In the genomic region with DNA sequence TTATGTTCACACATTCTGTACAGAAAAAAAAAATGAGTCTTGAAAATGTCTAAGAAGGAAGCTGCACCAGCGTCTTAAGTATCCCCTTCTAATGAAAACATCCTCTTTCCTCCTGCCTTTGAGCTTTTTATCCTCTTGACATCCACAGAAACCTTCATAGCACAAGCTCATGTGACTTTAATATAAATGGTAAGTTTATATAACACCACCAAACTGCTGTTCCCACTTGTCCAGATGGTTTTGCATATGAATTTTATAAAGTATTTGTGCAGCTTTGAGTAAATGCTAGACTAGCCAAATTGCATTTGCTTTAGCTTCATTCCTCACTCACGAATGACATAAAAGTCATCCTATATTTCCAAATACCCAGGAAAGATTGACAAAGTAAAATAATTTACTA, we compare ENCODE assay signal across 25 mouse cellular contexts.
DNase-seq lines count a peak whose midpoint lies in the region; ATAC-seq and TF ChIP-seq lines count a peak whose summit lies in the region.
"Had no signal": no experiment of that assay in that cellular context is flagged by ENCODE, and none has a peak within 500 bp of the region (broad histone marks: within the 10 kb centered on the region; RNA-seq: fewer than 3 reads in every experiment).

No protein-coding gene starts in this region.

- 39% methylated on average over 2 of the region's 2 CpGs for WGBS in forebrain, embryonic 16.5 days
- 51% methylated on average over 2 of the region's 2 CpGs for WGBS in forebrain, embryonic 12.5 days

- H3K9ac ChIP-seq in forebrain, embryonic 16.5 days (replicated peaks; ENCODE audit: low read depth, low read length): no peak overlapping the region
- no peak overlapping the region for H3K9ac ChIP-seq in forebrain, embryonic 12.5 days
- H3K9ac ChIP-seq: forebrain, postnatal 0 days; heart, embryonic 13.5 days; hindbrain, embryonic 12.5 days; hindbrain, embryonic 15.5 days had no signal

- H3K27me3 ChIP-seq in forebrain, embryonic 16.5 days (replicated peaks; ENCODE audit: control insufficient read depth, insufficient read depth, low read length): no peaks in the 10 kb centered on the region
- H3K27me3 ChIP-seq in forebrain, embryonic 12.5 days: no peaks in the 10 kb centered on the region
- H3K27me3 ChIP-seq: CH12.LX; heart, embryonic 13.5 days; hindbrain, embryonic 12.5 days; hindbrain, embryonic 15.5 days; Patski had no signal

- H3K4me1 ChIP-seq in forebrain, embryonic 16.5 days (replicated peaks; ENCODE audit: control insufficient read depth, insufficient read depth, low read length): no peaks in the 10 kb centered on the region
- H3K4me1 ChIP-seq in forebrain, embryonic 12.5 days: no peaks in the 10 kb centered on the region
- H3K4me1 ChIP-seq: forebrain, embryonic 10.5 days; heart, embryonic 10.5 days; heart, embryonic 13.5 days; hindbrain, embryonic 12.5 days; hindbrain, embryonic 15.5 days had no signal

- H3K4me3 ChIP-seq in forebrain, embryonic 16.5 days (replicated peaks; ENCODE audit: low read length): no peak overlapping the region
- no peak overlapping the region for H3K4me3 ChIP-seq in forebrain, embryonic 12.5 days (replicated peaks)
- H3K4me3 ChIP-seq in left cerebral cortex, adult 2 months: no peak overlapping the region
- H3K4me3 ChIP-seq: forebrain, embryonic 10.5 days; heart, adult 2 months; heart, embryonic 10.5 days; heart, embryonic 13.5 days; hindbrain, embryonic 12.5 days; hindbrain, embryonic 15.5 days had no signal

- TF ChIP-seq CTCF in left cerebral cortex, adult 2 months (IDR thresholded peaks at IDR 0.05): no peak

- intact Hi-C loops in left cerebral cortex, adult 2 months (cut with DNase I): no loop called here

- no peaks in the 10 kb centered on the region for H3K9me3 ChIP-seq in forebrain, embryonic 16.5 days (ENCODE audit: control insufficient read depth, low read length)
- H3K9me3 ChIP-seq in forebrain, embryonic 12.5 days: no peaks in the 10 kb centered on the region
- H3K9me3 ChIP-seq: forebrain, embryonic 10.5 days; G1E; heart, embryonic 10.5 days; heart, embryonic 13.5 days; hindbrain, embryonic 12.5 days; hindbrain, embryonic 15.5 days had no signal

- no peak overlapping the region for H3K27ac ChIP-seq in forebrain, embryonic 16.5 days (ENCODE audit: low read length)
- no peak overlapping the region for H3K27ac ChIP-seq in forebrain, embryonic 12.5 days
- H3K27ac ChIP-seq in left cerebral cortex, adult 2 months: peak overlapping the region; percentile 42; the same call in 1 of the 2 replicates
- H3K27ac ChIP-seq: forebrain, embryonic 10.5 days; heart, adult 2 months; heart, embryonic 10.5 days; heart, embryonic 13.5 days; hindbrain, embryonic 12.5 days; hindbrain, embryonic 15.5 days had no signal

- no peak overlapping the region for H3K4me2 ChIP-seq in forebrain, embryonic 16.5 days (ENCODE audit: low read length)
- no peak overlapping the region for H3K4me2 ChIP-seq in forebrain, embryonic 12.5 days
- H3K4me2 ChIP-seq: heart, embryonic 13.5 days; hindbrain, embryonic 12.5 days; hindbrain, embryonic 15.5 days had no signal

- H3K36me3 ChIP-seq in forebrain, embryonic 16.5 days (ENCODE audit: control insufficient read depth, insufficient read depth): no peaks in the 10 kb centered on the region
- no peaks in the 10 kb centered on the region for H3K36me3 ChIP-seq in forebrain, embryonic 12.5 days (replicated peaks)
- H3K36me3 ChIP-seq: forebrain, embryonic 10.5 days; G1E; heart, embryonic 10.5 days; heart, embryonic 13.5 days; hindbrain, embryonic 12.5 days; hindbrain, embryonic 15.5 days had no signal

- DNase-seq in left cerebral cortex, adult 2 months (ENCODE audit: extremely low spot score in 1 of 2, low spot score in 2 of 2): no peak
- DNase-seq in left cerebral cortex, adult 8-10 months (ENCODE audit: low spot score in 2 of 2): no peak
- peak; percentile 52 for DNase-seq in brain, adult 2 months (ENCODE audit: low read depth, low spot score)
- DNase-seq in telencephalon, adult 2 months (ENCODE audit: low read depth, low spot score): peak; percentile 54
- no peak for DNase-seq in adrenal gland, postnatal 25 days
- DNase-seq: adrenal gland, postnatal 10 days; B cell, adult 2 months; cerebellum, adult 18-20 months; cerebellum, adult 9-10 months; cerebellum, postnatal 14 days; forebrain, postnatal 0 days; gastrocnemius, postnatal 10 days; gastrocnemius, postnatal 36 days; heart, adult 2 months; heart, postnatal 14 days had no signal

- ATAC-seq in forebrain, embryonic 16.5 days: 0 out of 2 replicates have a peak, but pooled peaks have one; percentile 40
- ATAC-seq in forebrain, embryonic 12.5 days (ENCODE audit: low FRiP score): no peak
- ATAC-seq: forebrain, postnatal 0 days; Patski had no signal

Comparison
In these comparisons a context has a peak if more than half of its experiments do, and no peak if none do; other contexts are left out.
1. DNase-seq: peak in brain, adult 2 months (single experiment) and telencephalon, adult 2 months (single experiment); none in left cerebral cortex, adult 2 months (0 of 2), left cerebral cortex, adult 8-10 months (0 of 2) and adrenal gland, postnatal 25 days (single experiment).